In genomic region chr9:62782976-62783781, GRCm38 (mm10) we compare ENCODE assay signal across 8 mouse cellular contexts. TPM values are rescaled to one million over a fixed set of nuclear protein-coding genes. Genes with fewer than 3 reads are reported as not detected.
DNase-seq lines count a peak whose midpoint lies in the region; ATAC-seq and TF ChIP-seq lines count a peak whose summit lies in the region.

No protein-coding gene starts in this region.

- H3K27ac ChIP-seq in heart, embryonic 12.5 days (ENCODE audit: poor library complexity, severe bottlenecking), result no peak overlapping the region
- H3K27ac ChIP-seq in embryonic fibroblast, embryonic 13.5 days (ENCODE audit: insufficient read depth, low read length), result no peak overlapping the region

- H3K9ac ChIP-seq in heart, embryonic 12.5 days, result no peak overlapping the region

- peaks cover 11% of the 10 kb centered on the region for H3K4me1 ChIP-seq in heart, embryonic 12.5 days (replicated peaks)
- H3K4me1 ChIP-seq in embryonic fibroblast, embryonic 13.5 days (ENCODE audit: control insufficient read depth, insufficient read depth, low read length), result no peaks in the 10 kb centered on the region

- intact Hi-C loops in gastrocnemius, postnatal 36 days (cut with DNase I), result loop anchor here (5.0 kb wide), 1 partner anchor 44 kb away; no protein-coding TSS in a partner anchor

- WGBS in heart, embryonic 12.5 days, result 37% methylated on average over 16 of the region's 16 CpGs

- TF ChIP-seq CTCF in embryonic fibroblast, embryonic 13.5 days (IDR thresholded peaks at IDR 0.05; ENCODE audit: borderline replicate concordance, insufficient read depth, low read length), result 0 out of 2 replicates have a peak, but pooled peaks have one; percentile 12

- no peaks in the 10 kb centered on the region for H3K27me3 ChIP-seq in heart, embryonic 12.5 days (replicated peaks)

- H3K36me3 ChIP-seq in heart, embryonic 12.5 days, result no peaks in the 10 kb centered on the region

- H3K9me3 ChIP-seq in heart, embryonic 12.5 days (replicated peaks), result no peaks in the 10 kb centered on the region

- no peak overlapping the region for H3K4me3 ChIP-seq in heart, embryonic 12.5 days
- H3K4me3 ChIP-seq in embryonic fibroblast, embryonic 13.5 days (ENCODE audit: insufficient read depth, low read length), result no peak overlapping the region

- TF ChIP-seq POLR2A in embryonic fibroblast, embryonic 13.5 days (IDR thresholded peaks at IDR 0.05; ENCODE audit: low read depth, low read length), result no peak

- no peak for DNase-seq in heart, postnatal 4 days
- peak; percentile 80 for DNase-seq in Muller cell, postnatal 12 days (ENCODE audit: inconsistent ontology term)
- peak; percentile 80 to 90 for DNase-seq in layer of hippocampus, adult 8-10 months (ENCODE audit: low spot score in 2 of 2)
- DNase-seq in right cerebral cortex, postnatal 25 days, result peak; percentile 84
- DNase-seq in gastrocnemius, postnatal 36 days, result no peak

- peak overlapping the region; percentile 11; the same call in 1 of the 2 replicates for H3K4me2 ChIP-seq in heart, embryonic 12.5 days

- no peak for ATAC-seq in heart, embryonic 12.5 days (ENCODE audit: insufficient number of reproducible peaks, low FRiP score)
- ATAC-seq in megakaryocyte-erythroid progenitor cell, adult 5-6 weeks (replicated peaks; ENCODE audit: low FRiP score, low TSS enrichment, poor library complexity, severe bottlenecking), result peak; percentile 48

RNA-seq across cellular contexts. Expression of gene Fem1b, which starts 28.6 kb away (rescaled TPM):
- 23.4 and 23.9 TPM in 2 replicates for polyA plus RNA-seq in heart, embryonic 12.5 days (2016; fragmentation: Nextera tagmentation; extraction: Ambion mirVana)
- 10 to 100 TPM; 40.3 to 41.6 TPM for total RNA-seq in heart, postnatal 4 days (2021)
- polyA plus RNA-seq in embryonic fibroblast, embryonic 13.5 days (2011; ENCODE audit: insufficient read length, low read depth, missing spikeins), result 37.3 and 41.2 TPM in 2 replicates
- total RNA-seq in layer of hippocampus, adult 8-10 months (2022), result 10 to 100 TPM; 85.8 to 99.0 (median 90.4) TPM
- total RNA-seq in megakaryocyte-erythroid progenitor cell, adult 5-6 weeks (2014; fragmentation: Nextera tagmentation), result 33.6 and 38.8 TPM in 2 replicates
- 69.6 and 71.2 TPM in 2 replicates for total RNA-seq in megakaryocyte-erythroid progenitor cell, adult 5-6 weeks (2017)
- 10 to 100 TPM; 13.6 to 13.8 TPM for total RNA-seq in gastrocnemius, postnatal 36 days (2021)

RNA-seq across cellular contexts. Expression of gene Cln6, which starts 55.4 kb away (rescaled TPM):
- polyA plus RNA-seq in heart, embryonic 12.5 days (2016; fragmentation: Nextera tagmentation; extraction: Ambion mirVana), result 19.6 and 21.6 TPM in 2 replicates
- total RNA-seq in heart, postnatal 4 days (2021), result 10 to 100 TPM; 25.1 to 31.4 TPM
- polyA plus RNA-seq in embryonic fibroblast, embryonic 13.5 days (2011; ENCODE audit: insufficient read length, low read depth, missing spikeins), result 33.7 and 43.3 TPM in 2 replicates
- total RNA-seq in layer of hippocampus, adult 8-10 months (2022), result 10 to 100 TPM; 10.2 to 16.0 (median 14.8) TPM
- total RNA-seq in megakaryocyte-erythroid progenitor cell, adult 5-6 weeks (2014; fragmentation: Nextera tagmentation), result 57.7 and 73.1 TPM in 2 replicates
- 11.3 and 21.8 TPM in 2 replicates for total RNA-seq in megakaryocyte-erythroid progenitor cell, adult 5-6 weeks (2017)
- total RNA-seq in gastrocnemius, postnatal 36 days (2021), result 10 to 100 TPM; 14.4 to 18.6 TPM

Comparison
In these comparisons a context has a peak if more than half of its experiments do, and no peak if none do; other contexts are left out.
1. DNase-seq: peak in Muller cell, postnatal 12 days (single experiment), layer of hippocampus, adult 8-10 months (2 of 2) and right cerebral cortex, postnatal 25 days (single experiment); none in heart, postnatal 4 days (single experiment) and gastrocnemius, postnatal 36 days (0 of 2).